Mouse (Mus musculus) MN1 (cell line): ENCODE measurements around the gene Ppp1r1b.

Experiments used
- DNase-seq: peaks from one replicate; pipeline ENCODE4 v3.0.0-alpha.2; 2016; ENCODE audit warnings: low spot score

Gene Ppp1r1b

GRCm38 (mm10) chr11:98328371-98329069, 19.7 kb upstream of the Ppp1r1b start:
- no peak for DNase-seq

- DNase-seq, result no peak
Measured at GRCm38 (mm10) chr11:98329081-98329959, 18.9 kb upstream of the Ppp1r1b start, which contains the start of gene Neurod2. Gene Neurod2, minus strand, starts transcription at chr11:98329648.

GRCm38 (mm10) chr11:98329960-98330744, 18.1 kb upstream of the Ppp1r1b start:
- DNase-seq, result no peak

GRCm38 (mm10) chr11:98330745-98331204, 17.4 kb upstream of the Ppp1r1b start:
- no peak for DNase-seq

GRCm38 (mm10) chr11:98331401-98331800, 16.8 kb upstream of the Ppp1r1b start:
- DNase-seq, result no peak

GRCm38 (mm10) chr11:98332186-98332585, 16.0 kb upstream of the Ppp1r1b start:
- no peak for DNase-seq

- DNase-seq, result no peak
Measured at GRCm38 (mm10) chr11:98332841-98333240, 15.4 kb upstream of the Ppp1r1b start.

GRCm38 (mm10) chr11:98333263-98333696, 14.9 kb upstream of the Ppp1r1b start:
- DNase-seq, result no peak

- no peak for DNase-seq
Measured at GRCm38 (mm10) chr11:98333981-98334741, 14.0 kb upstream of the Ppp1r1b start.

- DNase-seq, result no peak
Measured at GRCm38 (mm10) chr11:98335250-98335649, 13.0 kb upstream of the Ppp1r1b start.

GRCm38 (mm10) chr11:98336245-98337107, 11.7 kb upstream of the Ppp1r1b start:
- no peak for DNase-seq

GRCm38 (mm10) chr11:98338507-98338961, 9.7 kb upstream of the Ppp1r1b start:
- peak; percentile 49 for DNase-seq

GRCm38 (mm10) chr11:98339071-98339501, 9.1 kb upstream of the Ppp1r1b start:
- DNase-seq, result peak; percentile 30

- DNase-seq, result no peak
Measured at GRCm38 (mm10) chr11:98339679-98340287, 8.4 kb upstream of the Ppp1r1b start.

- DNase-seq, result no peak
Measured at GRCm38 (mm10) chr11:98340597-98340996, 7.6 kb upstream of the Ppp1r1b start.

- DNase-seq, result no peak
Measured at GRCm38 (mm10) chr11:98341174-98341573, 7.0 kb upstream of the Ppp1r1b start.

- peak; percentile 90 for DNase-seq
Measured at GRCm38 (mm10) chr11:98342000-98342945, 5.9 kb upstream of the Ppp1r1b start.

- DNase-seq, result peak; percentile 73
Measured at GRCm38 (mm10) chr11:98345253-98345652, 3.0 kb upstream of the Ppp1r1b start.

- no peak for DNase-seq
Measured at GRCm38 (mm10) chr11:98346168-98346567, 2.0 kb upstream of the Ppp1r1b start.
